Mouse (Mus musculus): ENCODE data around the gene Elmo1.

- no peak for TF ChIP-seq CTCF (IDR thresholded peaks at IDR 0.05; ENCODE audit: low read depth)
- no peak for TF ChIP-seq EP300 (IDR thresholded peaks at IDR 0.05; ENCODE audit: low read depth)
Observed at GRCm38 (mm10) chr13:20450831-20451353, 360.5 kb downstream of the Elmo1 start.
